Mouse (Mus musculus) midbrain, embryonic 14.5 days (tissue): ENCODE measurements around the gene Tlk2. TPM values are rescaled to one million over a fixed set of nuclear protein-coding genes. Genes with fewer than 3 reads are reported as not detected.

Source experiments
- ATAC-seq: fragments of 200-750 bp; cut with Nextera tagmentation; 2 replicates; pipeline ENCODE4 v1.8.0; 2017; ENCODE audit warnings: moderate number of reproducible peaks, moderate library complexity; ENCODE audit not compliant: low FRiP score, low TSS enrichment
- DNase-seq: peaks from one replicate; pipeline ENCODE4 v3.0.0-alpha.2; 2015
- H3K27ac ChIP-seq: fragments of 300-500 bp; sonication (generic); replicated peaks from 2 replicates; pipeline ENCODE4 v1.5.1; 2014; ENCODE audit warnings: mild to moderate bottlenecking, low read depth, low read length, moderate library complexity
- H3K27me3 ChIP-seq: fragments of 300-500 bp; sonication (generic); 2 replicates; pipeline ENCODE4 v1.6.1; 2014; ENCODE audit warnings: low read length, control low read depth, mixed read lengths; ENCODE audit not compliant: control insufficient read depth, insufficient read depth
- H3K36me3 ChIP-seq: fragments of 300-500 bp; sonication (generic); 2 replicates; pipeline ENCODE4 v1.6.1; 2014; ENCODE audit warnings: low read length, control low read depth; ENCODE audit not compliant: control insufficient read depth, insufficient read depth
- H3K4me1 ChIP-seq: fragments of 300-500 bp; sonication (generic); 2 replicates; pipeline ENCODE4 v1.6.1; 2014; ENCODE audit warnings: mild to moderate bottlenecking, antibody characterized with exemption, low read length, control low read depth; ENCODE audit not compliant: control insufficient read depth, insufficient read depth
- H3K4me2 ChIP-seq: fragments of 300-500 bp; sonication (generic); 2 replicates; pipeline ENCODE4 v1.6.1; 2014; ENCODE audit warnings: mild to moderate bottlenecking, low read length, moderate library complexity
- H3K4me3 ChIP-seq: fragments of 300-500 bp; sonication (generic); replicated peaks from 2 replicates; pipeline ENCODE4 v1.5.1; 2014; ENCODE audit warnings: low read depth, low read length
- H3K9ac ChIP-seq: fragments of 300-500 bp; sonication (generic); replicated peaks from 2 replicates; pipeline ENCODE4 v1.6.1; 2014; ENCODE audit warnings: mild to moderate bottlenecking, low read length, moderate library complexity
- H3K9me3 ChIP-seq: fragments of 300-500 bp; sonication (generic); 2 replicates; pipeline ENCODE4 v1.6.1; 2016; ENCODE audit warnings: low read length, control low read depth, mixed read lengths; ENCODE audit not compliant: control insufficient read depth
- WGBS: fragments of 180-500 bp; shearing (Covaris S2); extraction: QIAGEN DNeasy Blood & Tissue Kit; methylation state at CpG from one replicate; pipeline ENCODE4 v1.1.7; 2014; 5-methylcytosine and 5-hydroxymethylcytosine counted together
- polyA plus RNA-seq: library from polyadenylated mRNA; unstranded; fragments of >200 nt; fragmentation: Nextera tagmentation; extraction: Ambion mirVana; gene quantifications from 2 replicates; pipeline ENCODE4 v1.2.1, GENCODE M21; 2014

Tlk2 gene
- polyA plus RNA-seq, 1 experiment from 2014 or later, result 29.3 TPM

GRCm38 (mm10) chr11:105321090-105321489 is 142.5 kb downstream of the Tlk2 start:
- Histone ChIP-seq H3K4me3 (no peak overlapping the region), H3K27ac (no peak overlapping the region), H3K9me3 (no peaks in the 10 kb centered on the region), H3K36me3 (no peaks in the 10 kb centered on the region), H3K9ac (no peak overlapping the region), H3K4me1 (no peaks in the 10 kb centered on the region), H3K27me3 (no peaks in the 10 kb centered on the region), H3K4me2 (no peak overlapping the region)
- DNase-seq (no peak), ATAC-seq (no peak)
- 87% methylated on average over 2 of the region's 2 CpGs for WGBS

- no peaks in the 10 kb centered on the region for H3K9me3 ChIP-seq
- H3K4me1 ChIP-seq, result no peaks in the 10 kb centered on the region
- DNase-seq, result no peak
- ATAC-seq, result no peak
- WGBS, result 85% methylated on average over 5 of the region's 5 CpGs
- H3K27me3 ChIP-seq, result no peaks in the 10 kb centered on the region
- no peak overlapping the region for H3K4me2 ChIP-seq
- no peak overlapping the region for H3K4me3 ChIP-seq
- no peaks in the 10 kb centered on the region; the same call in 1 of the 2 replicates for H3K36me3 ChIP-seq
- no peak overlapping the region for H3K27ac ChIP-seq
- no peak overlapping the region for H3K9ac ChIP-seq
Measured at GRCm38 (mm10) chr11:105323530-105323929, 144.9 kb downstream of the Tlk2 start.

- 0 out of 2 replicates have a peak, but pooled peaks cover 2% of the 10 kb centered on the region for H3K4me1 ChIP-seq
- no peak overlapping the region for H3K27ac ChIP-seq
- ATAC-seq (no peak), DNase-seq (no peak)
- no peak overlapping the region for H3K4me3 ChIP-seq
- no peaks in the 10 kb centered on the region for H3K27me3 ChIP-seq
- no peaks in the 10 kb centered on the region; the same call in 1 of the 2 replicates for H3K36me3 ChIP-seq
- H3K9ac ChIP-seq, result no peak overlapping the region
- 36% methylated on average over 3 of the region's 3 CpGs for WGBS
- H3K4me2 ChIP-seq, result no peak overlapping the region
- H3K9me3 ChIP-seq, result no peaks in the 10 kb centered on the region
Measured at GRCm38 (mm10) chr11:105327101-105327500, 148.5 kb downstream of the Tlk2 start.

- H3K27me3 ChIP-seq, result no peaks in the 10 kb centered on the region
- no peaks in the 10 kb centered on the region; the same call in 1 of the 2 replicates for H3K36me3 ChIP-seq
- 77% methylated on average over 9 of the region's 9 CpGs for WGBS
- no peak overlapping the region for H3K27ac ChIP-seq
- H3K9me3 ChIP-seq, result no peaks in the 10 kb centered on the region
- ATAC-seq, result no peak
- H3K4me2 ChIP-seq, result no peak overlapping the region
- no peak for DNase-seq
- H3K9ac ChIP-seq, result no peak overlapping the region
- H3K4me1 ChIP-seq, result 0 out of 2 replicates have a peak, but pooled peaks cover 2% of the 10 kb centered on the region
- H3K4me3 ChIP-seq, result no peak overlapping the region
Measured at GRCm38 (mm10) chr11:105329962-105330361, 151.4 kb downstream of the Tlk2 start.

- H3K36me3 ChIP-seq, result no peaks in the 10 kb centered on the region; the same call in 1 of the 2 replicates
- H3K27me3 ChIP-seq, result no peaks in the 10 kb centered on the region
- DNase-seq (no peak), ATAC-seq (no peak)
- no peak overlapping the region for H3K4me2 ChIP-seq
- 90% methylated on average over 3 of the region's 3 CpGs for WGBS
- H3K9me3 ChIP-seq, result no peaks in the 10 kb centered on the region
- no peak overlapping the region for H3K9ac ChIP-seq
- H3K27ac ChIP-seq, result no peak overlapping the region
- no peak overlapping the region for H3K4me3 ChIP-seq
- H3K4me1 ChIP-seq, result 0 out of 2 replicates have a peak, but pooled peaks cover 2% of the 10 kb centered on the region
Measured at GRCm38 (mm10) chr11:105331129-105331528, 152.5 kb downstream of the Tlk2 start.

- 47% methylated on average over 10 of the region's 10 CpGs for WGBS
- DNase-seq, result peak; percentile 45
Measured at GRCm38 (mm10) chr11:105331732-105332131, 153.1 kb downstream of the Tlk2 start.

GRCm38 (mm10) chr11:105332468-105332867 is 153.9 kb downstream of the Tlk2 start:
- no peaks in the 10 kb centered on the region for H3K9me3 ChIP-seq
- H3K4me1 ChIP-seq, result 0 out of 2 replicates have a peak, but pooled peaks cover 2% of the 10 kb centered on the region
- ATAC-seq, result peak; percentile 49; the same call in 1 of the 2 replicates
- DNase-seq, result peak; percentile 89
- no peak overlapping the region for H3K4me2 ChIP-seq
- H3K4me3 ChIP-seq, result no peak overlapping the region
- H3K27ac ChIP-seq, result no peak overlapping the region
- no peak overlapping the region for H3K9ac ChIP-seq
- H3K27me3 ChIP-seq, result no peaks in the 10 kb centered on the region
- 60% methylated on average over 8 of the region's 8 CpGs for WGBS
- H3K36me3 ChIP-seq, result no peaks in the 10 kb centered on the region; the same call in 1 of the 2 replicates

More at GRCm38 (mm10) chr11:105331732-105332131, 153.1 kb downstream of the Tlk2 start:
- no peak for ATAC-seq
- no peaks in the 10 kb centered on the region; the same call in 1 of the 2 replicates for H3K36me3 ChIP-seq
- H3K9ac ChIP-seq, result no peak overlapping the region
- no peak overlapping the region for H3K27ac ChIP-seq
- H3K9me3 ChIP-seq, result no peaks in the 10 kb centered on the region
- H3K4me2 ChIP-seq, result no peak overlapping the region
- H3K4me3 ChIP-seq, result no peak overlapping the region
- H3K27me3 ChIP-seq, result no peaks in the 10 kb centered on the region
- H3K4me1 ChIP-seq, result 0 out of 2 replicates have a peak, but pooled peaks cover 2% of the 10 kb centered on the region

Other genes starting within 250 kb of the Tlk2 start
- gene Efcab3, start 115.2 kb upstream of the Tlk2 start, polyA plus RNA-seq, result not detected in 2 replicates
- gene Mettl2, start 52.4 kb upstream of the Tlk2 start, polyA plus RNA-seq, result 29.2 and 30.9 TPM in 2 replicates
- not detected in 2 replicates for gene Gm10842, start 31.9 kb upstream of the Tlk2 start, polyA plus RNA-seq
- 1.9 and 3.8 TPM in 2 replicates for gene Mrc2, start 113.8 kb downstream of the Tlk2 start, polyA plus RNA-seq